Mouse (Mus musculus): Measurements from ENCODE around the gene Gm6367. TPM values are rescaled to one million over a fixed set of nuclear protein-coding genes. Genes with fewer than 3 reads are reported as not detected.
"Not testable (repeated sequence)": the region's sequence is repeated elsewhere in the genome, so short reads cannot be mapped to it uniquely, and the experiment has no call there.

Gene Gm6367
- polyA plus RNA-seq (2016; fragmentation: Nextera tagmentation; extraction: Ambion mirVana): not detected in 2 replicates

GRCm38 (mm10) chr5:94988326-94988725, at the start of gene Gm6367:
TSS of gene Gm6367 (plus strand) at chr5:94988626.
- DNase-seq (ENCODE audit: low spot score); H3K36me3 ChIP-seq; H3K4me3 ChIP-seq; H3K27me3 ChIP-seq (ENCODE audit: insufficient read depth, poor library complexity, severe bottlenecking); H3K27ac ChIP-seq; H3K9me3 ChIP-seq; H3K4me1 ChIP-seq (replicated peaks): not testable (repeated sequence)
- WGBS: no CpG with 5 or more reads among the region's 2 CpGs

Other genes with a start within 250 kb of the Gm6367 start
- gene Gm3183, start 123.2 kb upstream of the Gm6367 start, polyA plus RNA-seq (2016; fragmentation: Nextera tagmentation; extraction: Ambion mirVana): not detected in 2 replicates
- gene Gm7942, start 118.3 kb downstream of the Gm6367 start, polyA plus RNA-seq (2016; fragmentation: Nextera tagmentation; extraction: Ambion mirVana): not detected in 2 replicates
- not detected in 2 replicates for gene Gm16513, start 194.0 kb downstream of the Gm6367 start, polyA plus RNA-seq (2016; fragmentation: Nextera tagmentation; extraction: Ambion mirVana)